Mouse (Mus musculus) liver, postnatal 0 days (tissue): ENCODE results near the gene Gpha2. TPM values are rescaled to one million over a fixed set of nuclear protein-coding genes. Genes with fewer than 3 reads are reported as not detected.

ENCODE experiments used
- ATAC-seq: fragments of 200-750 bp; cut with Nextera tagmentation; 2 replicates; pipeline ENCODE4 v1.8.0; 2017; ENCODE audit warnings: mild to moderate bottlenecking, moderate library complexity
- DNase-seq: peaks from one replicate; pipeline ENCODE4 v3.0.0-alpha.2; 2016
- H3K27ac ChIP-seq: fragments of 300-500 bp; sonication (generic); 2 replicates; pipeline ENCODE4 v1.5.1; 2014; ENCODE audit warnings: antibody characterized with exemption, moderate library complexity, mild to moderate bottlenecking, low read depth
- H3K27me3 ChIP-seq: fragments of 300-500 bp; sonication (generic); 2 replicates; pipeline ENCODE4 v1.6.1; 2014; ENCODE audit warnings: low read length, control low read depth, mixed read lengths; ENCODE audit not compliant: insufficient read depth
- H3K36me3 ChIP-seq: fragments of 300-500 bp; sonication (generic); replicated peaks from 2 replicates; pipeline ENCODE4 v1.6.1; 2014; ENCODE audit warnings: mild to moderate bottlenecking, control low read depth, low read length, moderate library complexity, mixed read lengths; ENCODE audit not compliant: insufficient read depth
- H3K4me1 ChIP-seq: fragments of 300-500 bp; sonication (generic); 2 replicates; pipeline ENCODE4 v1.6.1; 2014; ENCODE audit warnings: antibody characterized with exemption, mild to moderate bottlenecking, control low read depth; ENCODE audit not compliant: insufficient read depth
- H3K4me2 ChIP-seq: fragments of 300-500 bp; sonication (generic); 2 replicates; pipeline ENCODE4 v1.6.1; 2014; ENCODE audit warnings: low read depth, mild to moderate bottlenecking, low read length, moderate library complexity, mixed read lengths
- H3K4me3 ChIP-seq: fragments of 300-500 bp; sonication (generic); 2 replicates; pipeline ENCODE4 v1.5.1; 2014; ENCODE audit warnings: low read depth, low read length
- H3K9ac ChIP-seq: fragments of 300-500 bp; sonication (generic); replicated peaks from 2 replicates; pipeline ENCODE4 v1.6.1; 2014; ENCODE audit warnings: mild to moderate bottlenecking, moderate library complexity
- H3K9me3 ChIP-seq: fragments of 300-500 bp; sonication (generic); 2 replicates; pipeline ENCODE4 v1.6.1; 2016; ENCODE audit warnings: mild to moderate bottlenecking, control low read depth, low read length, mixed read lengths
- CTCF ChIP-seq: sonication (generic); IDR thresholded peaks from 2 replicates; pipeline ENCODE4 v1.5.1; 2016; ENCODE audit warnings: antibody characterized with exemption, low read depth
- EP300 ChIP-seq: IDR thresholded peaks from 2 replicates; pipeline ENCODE4 v1.6.1; 2016; ENCODE audit warnings: antibody characterized with exemption, low read depth, mild to moderate bottlenecking
- WGBS: fragments of 180-500 bp; shearing (Covaris S2); extraction: QIAGEN DNeasy Blood & Tissue Kit; methylation state at CpG from one replicate; pipeline ENCODE4 v1.1.7; 2014; ENCODE audit not compliant: insufficient replicate concordance; 5-methylcytosine and 5-hydroxymethylcytosine counted together
- microRNA counts: library from miRNA; unstranded; fragments of <30 nt; microRNA quantifications from one replicate; lab custom pipeline; 2015
- microRNA-seq: library from miRNA; unstranded; fragments of <30 nt; microRNA quantifications from one replicate; pipeline ENCODE4, GENCODE M21; 2016
- polyA plus RNA-seq: library from polyadenylated mRNA; unstranded; fragments of >200 nt; fragmentation: Nextera tagmentation; extraction: Ambion mirVana; gene quantifications from 2 replicates; pipeline ENCODE4 v1.2.1, GENCODE M21; 2015

Gpha2 gene
- polyA plus RNA-seq, 1 experiment from 2014 or later, result not detected

DNA sequence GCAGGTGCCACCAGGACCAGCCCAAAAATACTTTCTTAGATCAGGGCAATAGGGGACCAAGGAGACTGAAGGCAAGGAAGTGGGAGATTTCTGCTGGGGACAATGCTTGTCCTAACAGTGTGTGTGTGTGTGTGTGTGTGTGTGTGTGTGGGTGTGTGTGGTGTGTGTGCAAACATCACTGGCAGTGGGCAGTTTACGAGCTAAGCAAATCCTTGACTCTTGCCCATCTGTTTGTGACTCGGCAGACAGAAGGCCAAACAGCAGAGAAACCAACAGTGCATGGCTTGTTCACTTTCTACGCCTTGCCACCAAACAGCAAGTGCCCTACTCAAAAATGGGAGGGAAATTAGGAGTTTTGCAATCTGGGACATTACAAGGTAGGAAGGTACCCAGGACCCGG lies 47.4 kb downstream of the Gpha2 start:
- DNase-seq (no peak), ATAC-seq (no peak)
- no peaks in the 10 kb centered on the region for H3K27me3 ChIP-seq
- H3K36me3 ChIP-seq, result no peaks in the 10 kb centered on the region
- H3K9ac ChIP-seq, result no peak overlapping the region
- no peak overlapping the region for H3K4me2 ChIP-seq
- no peak overlapping the region for H3K27ac ChIP-seq
- WGBS, result 62% methylated on average over 4 of the region's 4 CpGs
- peaks cover 56% of the 10 kb centered on the region for H3K4me1 ChIP-seq
- no peak overlapping the region for H3K4me3 ChIP-seq
- no peak for TF ChIP-seq CTCF
- no peak for TF ChIP-seq EP300
- no peaks in the 10 kb centered on the region for H3K9me3 ChIP-seq

DNA sequence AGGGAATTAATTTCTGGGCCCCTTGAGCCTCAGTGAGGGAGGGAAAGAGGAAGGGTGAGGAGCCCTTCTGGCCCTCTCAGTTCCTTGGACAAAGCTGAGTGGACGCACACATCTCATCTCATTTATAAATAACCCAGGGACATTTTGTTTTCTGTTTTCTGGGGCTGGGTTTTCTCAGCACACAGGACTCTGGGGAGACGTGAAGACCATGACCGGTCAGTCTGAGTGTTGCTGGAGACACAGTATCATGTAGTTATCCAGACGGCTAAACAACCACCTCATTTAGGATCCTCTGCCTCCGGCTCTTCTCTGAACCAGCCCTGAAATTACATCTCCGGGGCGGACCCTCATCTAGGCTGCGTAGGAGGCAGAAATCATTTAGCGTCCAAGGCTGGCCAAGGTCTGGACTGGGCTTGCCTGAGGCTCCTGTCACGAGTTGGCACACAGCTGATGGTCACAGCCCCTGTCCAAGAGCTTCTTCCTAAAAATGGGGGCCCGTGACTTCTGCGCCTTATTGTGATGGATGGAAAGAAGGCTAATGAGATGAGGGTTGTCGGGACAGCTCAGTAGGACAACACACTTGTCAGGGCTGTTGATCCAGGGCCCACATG lies 47.9 kb downstream of the Gpha2 start:
- H3K36me3 ChIP-seq, result peaks cover 2% of the 10 kb centered on the region; the same call in 1 of the 2 replicates
- TF ChIP-seq EP300, result no peak
- no peak for TF ChIP-seq CTCF
- DNase-seq (no peak), ATAC-seq (no peak)
- H3K9me3 ChIP-seq, result no peaks in the 10 kb centered on the region
- no peak overlapping the region for H3K4me3 ChIP-seq
- no peak overlapping the region; the same call in 1 of the 2 replicates for H3K27ac ChIP-seq
- H3K9ac ChIP-seq, result 0 out of 2 replicates have a peak overlapping the region, but pooled peaks have one; percentile 17
- 84% methylated on average over 13 of the region's 13 CpGs for WGBS
- peaks cover 62% of the 10 kb centered on the region for H3K4me1 ChIP-seq
- no peak overlapping the region for H3K4me2 ChIP-seq
- no peaks in the 10 kb centered on the region for H3K27me3 ChIP-seq

DNA sequence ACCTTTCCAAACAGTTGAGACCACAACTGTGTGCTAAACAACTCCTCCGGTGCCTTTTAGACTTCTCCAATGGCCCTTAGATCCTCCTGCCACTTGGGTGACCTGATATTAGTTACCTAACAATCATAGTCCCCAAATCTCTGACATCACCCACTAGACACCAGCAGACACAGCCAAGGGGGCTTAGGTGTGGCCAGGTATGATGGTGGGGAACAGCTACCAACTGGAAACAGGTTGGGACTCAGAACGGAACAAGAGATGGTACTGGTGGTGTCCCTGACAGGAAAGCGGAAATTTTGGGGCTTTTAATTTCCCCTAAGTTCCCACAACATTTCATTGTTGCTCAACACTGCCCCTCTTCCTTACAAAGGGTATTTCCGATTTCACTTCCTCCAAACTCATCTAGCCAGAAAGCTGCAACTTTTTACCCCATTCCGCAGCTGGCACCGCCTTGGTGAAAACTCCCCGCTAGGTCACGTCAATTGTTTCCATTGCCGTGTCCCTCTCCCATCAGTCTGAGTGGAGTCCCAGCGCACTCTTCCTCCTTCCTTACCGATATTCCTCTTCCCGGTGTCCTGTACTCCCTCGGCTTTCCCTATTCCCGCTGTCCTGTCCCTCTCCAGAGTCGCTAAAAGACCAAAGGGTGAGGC lies 49.7 kb downstream of the Gpha2 start:
- Histone ChIP-seq H3K27me3 (no peaks in the 10 kb centered on the region), H3K4me3 (peak overlapping the region; percentile 67), H3K4me1 (peaks cover 68% of the 10 kb centered on the region), H3K9me3 (no peaks in the 10 kb centered on the region), H3K36me3 (peaks cover 15% of the 10 kb centered on the region), H3K9ac (peak overlapping the region; percentile 59), H3K4me2 (peak overlapping the region; percentile 91), H3K27ac (peak overlapping the region; percentile 92)
- ATAC-seq (peak; percentile 4; the same call in 1 of the 2 replicates), DNase-seq (peak; percentile 59)
- 6% methylated on average over 15 of the region's 15 CpGs for WGBS
- no peak for TF ChIP-seq EP300
- peak; percentile 30 for TF ChIP-seq CTCF

DNA sequence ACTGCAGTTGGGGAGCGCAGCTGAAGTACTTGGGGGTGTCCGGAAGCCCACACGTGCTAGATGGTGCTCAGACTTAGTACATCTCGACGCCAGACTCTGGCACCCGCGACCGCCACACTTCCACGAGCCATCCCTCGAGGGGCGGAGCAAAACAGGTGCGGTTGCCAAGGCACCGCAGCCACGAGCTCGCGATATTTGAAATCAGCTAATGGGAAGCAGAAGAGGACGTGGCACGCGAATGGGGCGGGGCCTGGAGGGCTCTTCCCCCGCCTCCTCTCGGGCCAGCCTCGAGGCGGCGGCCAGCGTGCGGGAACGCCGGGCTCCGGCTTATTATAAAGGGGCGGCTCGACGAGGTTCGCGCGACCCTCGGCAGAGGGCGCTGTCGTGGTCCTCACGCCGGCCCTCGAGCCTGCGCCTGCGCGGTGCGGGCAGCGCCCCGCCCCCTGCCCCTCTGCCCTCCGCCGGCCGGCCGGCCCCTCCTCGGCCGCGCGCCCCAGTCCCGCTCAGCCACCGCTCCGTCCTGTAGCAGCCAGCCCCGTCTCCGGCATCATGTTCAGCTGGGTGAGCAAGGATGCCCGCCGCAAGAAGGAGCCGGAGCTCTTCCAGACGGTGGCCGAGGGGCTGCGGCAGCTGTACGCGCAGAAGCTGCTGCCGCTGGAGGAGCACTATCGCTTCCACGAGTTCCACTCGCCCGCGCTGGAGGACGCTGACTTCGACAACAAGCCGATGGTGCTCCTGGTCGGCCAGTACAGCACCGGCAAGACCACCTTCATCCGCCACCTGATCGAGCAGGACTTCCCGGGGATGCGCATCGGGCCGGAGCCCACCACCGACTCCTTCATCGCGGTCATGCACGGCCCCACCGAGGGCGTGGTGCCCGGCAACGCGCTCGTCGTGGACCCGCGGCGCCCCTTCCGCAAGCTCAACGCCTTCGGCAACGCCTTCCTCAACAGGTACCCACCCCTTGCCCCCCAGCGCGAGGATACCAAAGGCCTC lies 50.5 kb downstream of the Gpha2 start, which contains the start of gene Ehd1:
TSS of gene Ehd1 (plus strand) at position 300 of the 996 bp plus-strand sequence.
- Histone ChIP-seq H3K9me3 (no peaks in the 10 kb centered on the region), H3K4me3 (peak within 1 kb of the TSS; percentile 67), H3K36me3 (peaks cover 24% of the 10 kb centered on the region), H3K4me1 (peaks cover 68% of the 10 kb centered on the region), H3K27ac (peak within 1 kb of the TSS; percentile 92), H3K9ac (peak within 1 kb of the TSS; percentile 69), H3K4me2 (peak within 1 kb of the TSS; percentile 91), H3K27me3 (no peaks in the 10 kb centered on the region)
- peak; percentile 75 for TF ChIP-seq CTCF
- TF ChIP-seq EP300, result peak; percentile 43; the same call in 1 of the 2 replicates
- ATAC-seq (peak; percentile 96), DNase-seq (peak; percentile 99)
- WGBS, result under 1% methylated on average over 103 of the region's 106 CpGs

MicroRNAs within 50 kb of the gene (microRNA counts, 519-probe panel; counts per million panel counts)
- microRNA mmu-miR-192 (lab: Ali Mortazavi, UCI), result 7,078 counts per million, percentile 84 among the panel's probes with 10 or more counts

Small RNAs within 50 kb of the gene (microRNA-seq; reads per million reads assigned to microRNA genes)
- gene Mir192 (15,934 reads per million, percentile 95 among the genes with 10 or more reads in this experiment), gene Mir194-2 (4,643 reads per million, percentile 86 among the genes with 10 or more reads in this experiment)

Other genes starting within 250 kb of the Gpha2 start
- 0.09 TPM in 1 of 2 replicates, not detected in the other for gene Slc22a20, start 240.2 kb upstream of the Gpha2 start, polyA plus RNA-seq
- 6.8 and 7.2 TPM in 2 replicates for gene Capn1, start 210.5 kb upstream of the Gpha2 start, polyA plus RNA-seq
- gene Syvn1, start 179.8 kb upstream of the Gpha2 start, polyA plus RNA-seq, result 12.4 and 15.4 TPM in 2 replicates
- gene Mrpl49, start 168.6 kb upstream of the Gpha2 start, polyA plus RNA-seq, result 28.2 and 29.6 TPM in 2 replicates
- gene Fau, start 168.5 kb upstream of the Gpha2 start, polyA plus RNA-seq, result 781 and 784 TPM in 2 replicates
- gene Znhit2, start 165.2 kb upstream of the Gpha2 start, polyA plus RNA-seq, result 30.2 and 35.8 TPM in 2 replicates
- gene Tm7sf2, start 158.0 kb upstream of the Gpha2 start, polyA plus RNA-seq, result 42.6 and 44.1 TPM in 2 replicates
- 17.5 and 20.7 TPM in 2 replicates for gene Vps51, start 149.1 kb upstream of the Gpha2 start, polyA plus RNA-seq
- not detected in 2 replicates for gene Tmem262, start 146.3 kb upstream of the Gpha2 start, polyA plus RNA-seq
- gene Gm28374, start 144.1 kb upstream of the Gpha2 start, polyA plus RNA-seq, result 0.32 and 0.72 TPM in 2 replicates
- gene Zfpl1, start 141.4 kb upstream of the Gpha2 start, polyA plus RNA-seq, result 16.9 and 19.9 TPM in 2 replicates
- gene Cdca5, start 141.4 kb upstream of the Gpha2 start, polyA plus RNA-seq, result 13.5 and 15.0 TPM in 2 replicates
- not detected in 2 replicates for gene AC131692.1, start 132.0 kb upstream of the Gpha2 start, polyA plus RNA-seq
- gene Naaladl1, start 120.6 kb upstream of the Gpha2 start, polyA plus RNA-seq, result 0.46 and 0.63 TPM in 2 replicates
- gene Sac3d1, start 107.7 kb upstream of the Gpha2 start, polyA plus RNA-seq, result 15.0 and 15.6 TPM in 2 replicates
- gene Snx15, start 98.1 kb upstream of the Gpha2 start, polyA plus RNA-seq, result 38.6 and 41.6 TPM in 2 replicates
- gene Batf2, start 85.4 kb upstream of the Gpha2 start, polyA plus RNA-seq, result 0.59 and 1.1 TPM in 2 replicates
- 16.7 and 20.5 TPM in 2 replicates for gene Arl2, start 84.8 kb upstream of the Gpha2 start, polyA plus RNA-seq
- gene Majin, start 42.0 kb upstream of the Gpha2 start, polyA plus RNA-seq, result not detected in 2 replicates
- gene Ppp2r5b, start 9.5 kb downstream of the Gpha2 start, polyA plus RNA-seq, result 3.2 and 3.8 TPM in 2 replicates
- gene Atg2a, start 15.3 kb downstream of the Gpha2 start, polyA plus RNA-seq, result 3.4 and 3.8 TPM in 2 replicates
- gene Ehd1, start 50.3 kb downstream of the Gpha2 start, polyA plus RNA-seq, result 36.4 and 36.9 TPM in 2 replicates
- 0.27 and 0.35 TPM in 2 replicates for gene Cdc42bpg, start 80.1 kb downstream of the Gpha2 start, polyA plus RNA-seq
- gene Men1, start 108.6 kb downstream of the Gpha2 start, polyA plus RNA-seq, result 10.0 and 11.1 TPM in 2 replicates
- gene Map4k2, start 114.8 kb downstream of the Gpha2 start, polyA plus RNA-seq, result 5.6 and 5.7 TPM in 2 replicates
- gene Sf1, start 137.3 kb downstream of the Gpha2 start, polyA plus RNA-seq, result 34.6 and 35.7 TPM in 2 replicates
- 2.5 and 8.9 TPM in 2 replicates for gene Pygm, start 158.0 kb downstream of the Gpha2 start, polyA plus RNA-seq
- gene Rasgrp2, start 173.0 kb downstream of the Gpha2 start, polyA plus RNA-seq, result 90.7 and 93.5 TPM in 2 replicates
- gene Nrxn2, start 192.4 kb downstream of the Gpha2 start, polyA plus RNA-seq, result 0.96 and 0.97 TPM in 2 replicates